Mouse (Mus musculus) liver, postnatal 0 days (tissue): ENCODE data around the gene Rin3. TPM values are rescaled to one million over a fixed set of nuclear protein-coding genes. Genes with fewer than 3 reads are reported as not detected.

Experiments used
- ATAC-seq: fragments of 200-750 bp; cut with Nextera tagmentation; 2 replicates; pipeline ENCODE4 v1.8.0; 2017; ENCODE audit warnings: mild to moderate bottlenecking, moderate library complexity
- DNase-seq: peaks from one replicate; pipeline ENCODE4 v3.0.0-alpha.2; 2016
- H3K27ac ChIP-seq: fragments of 300-500 bp; sonication (generic); 2 replicates; pipeline ENCODE4 v1.5.1; 2014; ENCODE audit warnings: antibody characterized with exemption, moderate library complexity, mild to moderate bottlenecking, low read depth
- H3K27me3 ChIP-seq: fragments of 300-500 bp; sonication (generic); 2 replicates; pipeline ENCODE4 v1.6.1; 2014; ENCODE audit warnings: low read length, control low read depth, mixed read lengths; ENCODE audit not compliant: insufficient read depth
- H3K36me3 ChIP-seq: fragments of 300-500 bp; sonication (generic); replicated peaks from 2 replicates; pipeline ENCODE4 v1.6.1; 2014; ENCODE audit warnings: mild to moderate bottlenecking, control low read depth, low read length, moderate library complexity, mixed read lengths; ENCODE audit not compliant: insufficient read depth
- H3K4me1 ChIP-seq: fragments of 300-500 bp; sonication (generic); 2 replicates; pipeline ENCODE4 v1.6.1; 2014; ENCODE audit warnings: antibody characterized with exemption, mild to moderate bottlenecking, control low read depth; ENCODE audit not compliant: insufficient read depth
- H3K4me2 ChIP-seq: fragments of 300-500 bp; sonication (generic); 2 replicates; pipeline ENCODE4 v1.6.1; 2014; ENCODE audit warnings: low read depth, mild to moderate bottlenecking, low read length, moderate library complexity, mixed read lengths
- H3K4me3 ChIP-seq: fragments of 300-500 bp; sonication (generic); 2 replicates; pipeline ENCODE4 v1.5.1; 2014; ENCODE audit warnings: low read depth, low read length
- H3K9ac ChIP-seq: fragments of 300-500 bp; sonication (generic); replicated peaks from 2 replicates; pipeline ENCODE4 v1.6.1; 2014; ENCODE audit warnings: mild to moderate bottlenecking, moderate library complexity
- H3K9me3 ChIP-seq: fragments of 300-500 bp; sonication (generic); 2 replicates; pipeline ENCODE4 v1.6.1; 2016; ENCODE audit warnings: mild to moderate bottlenecking, control low read depth, low read length, mixed read lengths
- CTCF ChIP-seq: sonication (generic); IDR thresholded peaks from 2 replicates; pipeline ENCODE4 v1.5.1; 2016; ENCODE audit warnings: antibody characterized with exemption, low read depth
- EP300 ChIP-seq: IDR thresholded peaks from 2 replicates; pipeline ENCODE4 v1.6.1; 2016; ENCODE audit warnings: antibody characterized with exemption, low read depth, mild to moderate bottlenecking
- WGBS: fragments of 180-500 bp; shearing (Covaris S2); extraction: QIAGEN DNeasy Blood & Tissue Kit; methylation state at CpG from one replicate; pipeline ENCODE4 v1.1.7; 2014; ENCODE audit not compliant: insufficient replicate concordance; 5-methylcytosine and 5-hydroxymethylcytosine counted together
- polyA plus RNA-seq: library from polyadenylated mRNA; unstranded; fragments of >200 nt; fragmentation: Nextera tagmentation; extraction: Ambion mirVana; gene quantifications from 2 replicates; pipeline ENCODE4 v1.2.1, GENCODE M21; 2015

Gene Rin3
- polyA plus RNA-seq, 1 experiment from 2014 or later: 10.0 TPM

DNA sequence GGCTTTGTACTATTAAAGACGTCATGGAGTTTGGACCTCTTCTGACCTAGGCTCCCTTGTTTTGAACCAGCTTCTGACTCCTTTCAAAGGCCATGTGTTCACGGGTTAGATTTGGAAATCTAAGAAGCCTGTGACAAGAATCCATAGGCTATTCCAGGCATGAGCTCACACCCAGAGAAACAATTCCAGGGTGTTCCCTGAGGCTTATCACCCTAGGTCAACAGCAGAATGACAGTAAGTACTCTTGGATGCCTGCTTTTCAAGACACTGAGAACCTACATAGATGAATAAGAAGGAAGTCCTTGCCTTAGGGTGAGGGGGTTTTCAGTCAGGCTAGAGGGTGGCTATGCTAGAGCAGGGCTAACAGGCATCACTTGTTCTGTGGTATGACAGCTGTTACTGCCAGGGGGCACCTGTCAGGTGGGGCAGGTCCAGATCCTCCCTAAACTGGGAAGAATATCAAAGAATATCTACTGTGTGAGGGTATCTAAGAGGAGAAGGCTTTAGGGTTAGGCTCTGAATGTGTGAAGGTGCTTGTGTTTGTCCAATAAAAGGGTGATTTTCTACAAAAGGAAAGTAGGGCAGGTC, 44.0 kb downstream of the Rin3 start:
- 66% methylated on average over 2 of the region's 2 CpGs for WGBS
- Histone ChIP-seq H3K9me3 (no peaks in the 10 kb centered on the region), H3K4me2 (no peak overlapping the region), H3K36me3 (peaks cover 14% of the 10 kb centered on the region), H3K4me3 (no peak overlapping the region), H3K9ac (no peak overlapping the region), H3K27me3 (no peaks in the 10 kb centered on the region), H3K4me1 (peaks cover 3% of the 10 kb centered on the region), H3K27ac (no peak overlapping the region)
- no peak for TF ChIP-seq CTCF
- TF ChIP-seq EP300: no peak
- ATAC-seq (no peak), DNase-seq (no peak)

DNA sequence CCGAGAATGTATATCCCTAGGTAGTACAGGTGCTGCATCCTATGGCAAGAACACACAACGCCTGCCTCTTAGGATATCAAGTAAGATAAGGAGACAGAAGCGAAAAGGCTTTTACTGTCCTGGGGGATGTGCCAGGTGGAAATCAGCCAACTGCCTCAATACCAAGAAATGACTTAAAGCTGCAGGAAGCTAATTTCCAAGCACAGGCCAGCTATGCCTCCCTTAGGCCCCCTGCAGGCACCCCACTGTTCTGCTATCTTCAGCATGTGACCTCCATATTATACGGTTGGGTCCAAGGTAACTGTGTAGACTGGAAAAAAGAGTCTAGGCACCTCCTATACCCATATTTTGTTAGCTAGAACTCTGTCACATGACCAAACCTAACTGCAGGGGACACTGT, 44.7 kb downstream of the Rin3 start:
- Histone ChIP-seq H3K4me3 (no peak overlapping the region), H3K27me3 (no peaks in the 10 kb centered on the region), H3K9ac (no peak overlapping the region), H3K36me3 (peaks cover 14% of the 10 kb centered on the region), H3K4me2 (no peak overlapping the region), H3K9me3 (no peaks in the 10 kb centered on the region), H3K4me1 (no peaks in the 10 kb centered on the region), H3K27ac (no peak overlapping the region)
- no peak for ATAC-seq
- no peak for DNase-seq
- WGBS: 61% methylated on average over 4 of the region's 4 CpGs
- TF ChIP-seq EP300: no peak
- peak; percentile 36; the same call in 1 of the 2 replicates for TF ChIP-seq CTCF

DNA sequence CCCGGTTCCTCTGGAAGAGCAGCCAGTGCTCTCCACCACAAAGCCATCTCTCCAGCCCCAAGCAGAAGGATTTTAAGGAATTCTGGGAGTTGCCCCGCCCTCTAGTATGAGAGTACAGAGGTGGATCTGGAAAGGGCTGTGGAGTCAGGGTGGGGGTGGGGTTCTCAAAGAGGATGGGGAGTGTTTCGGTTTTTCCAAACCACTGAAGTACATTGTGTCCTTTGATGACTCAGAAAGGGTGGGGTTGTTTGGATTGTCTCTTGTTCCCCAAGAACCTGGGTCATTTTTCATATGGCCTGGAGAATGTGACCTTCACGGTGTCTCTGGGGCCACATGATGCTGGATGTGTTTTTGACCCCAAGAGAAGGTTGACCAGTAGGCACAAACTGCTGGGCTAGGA, 45.2 kb downstream of the Rin3 start:
- Histone ChIP-seq H3K4me1 (no peaks in the 10 kb centered on the region), H3K4me2 (no peak overlapping the region), H3K36me3 (peaks cover 14% of the 10 kb centered on the region), H3K9ac (no peak overlapping the region), H3K4me3 (no peak overlapping the region), H3K27me3 (no peaks in the 10 kb centered on the region), H3K27ac (no peak overlapping the region), H3K9me3 (no peaks in the 10 kb centered on the region)
- ATAC-seq (peak; percentile 35; the same call in 1 of the 2 replicates), DNase-seq (no peak)
- 81% methylated on average over 4 of the region's 4 CpGs for WGBS
- TF ChIP-seq CTCF (no peak), EP300 (peak; percentile 47; the same call in 1 of the 2 replicates)

DNA sequence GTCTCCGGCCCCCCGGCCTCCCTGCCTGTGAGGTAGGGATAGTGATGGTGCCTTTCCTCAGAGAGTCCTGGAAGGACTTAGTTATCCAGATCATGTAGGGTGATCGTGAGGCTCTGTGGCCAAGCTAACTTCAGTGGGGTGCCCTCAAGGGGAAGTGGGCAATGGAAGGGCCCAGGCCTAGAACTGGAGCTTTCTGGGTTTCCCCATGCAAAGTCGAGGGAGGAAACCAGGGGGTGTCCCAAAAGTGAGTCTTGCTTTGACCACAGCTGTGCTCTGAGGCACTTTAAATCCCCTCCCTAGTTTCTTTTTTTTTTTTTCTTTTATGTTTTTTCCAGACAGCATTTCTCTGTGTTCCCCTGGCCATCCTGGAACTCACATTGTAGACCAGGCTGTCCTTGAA, 47.3 kb downstream of the Rin3 start:
- no peak overlapping the region for H3K27ac ChIP-seq
- WGBS: 66% methylated on average over 4 of the region's 4 CpGs

DNA sequence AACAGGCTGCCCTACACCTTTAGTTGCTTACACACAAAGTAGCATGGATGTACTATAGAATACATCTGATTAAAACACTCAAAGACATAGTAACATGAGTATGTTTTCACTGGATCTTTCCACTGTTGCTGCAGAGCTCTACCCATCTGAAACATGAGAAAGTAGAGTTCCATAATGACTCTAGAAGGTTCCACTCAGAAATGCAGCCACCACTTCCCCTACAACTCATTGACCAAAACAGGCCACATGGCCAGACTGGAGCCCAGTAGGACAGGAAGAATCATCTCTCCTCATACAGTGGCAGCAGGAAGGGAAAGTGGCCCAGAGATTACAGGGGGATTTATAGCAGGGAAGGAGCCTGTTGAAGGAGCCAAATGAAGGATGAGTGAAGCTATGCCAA, 47.9 kb downstream of the Rin3 start:
- no peak overlapping the region for H3K9ac ChIP-seq
- no peak overlapping the region for H3K4me2 ChIP-seq
- H3K27me3 ChIP-seq: no peaks in the 10 kb centered on the region
- DNase-seq: no peak
- peaks cover 12% of the 10 kb centered on the region for H3K36me3 ChIP-seq
- H3K27ac ChIP-seq: no peak overlapping the region
- no peaks in the 10 kb centered on the region for H3K9me3 ChIP-seq
- ATAC-seq: no peak
- H3K4me3 ChIP-seq: no peak overlapping the region
- H3K4me1 ChIP-seq: 0 out of 2 replicates have a peak, but pooled peaks cover 2% of the 10 kb centered on the region
- TF ChIP-seq EP300: no peak
- TF ChIP-seq CTCF: no peak

More for the DNA sequence above, 47.3 kb downstream of the Rin3 start:
- H3K9me3 ChIP-seq: no peaks in the 10 kb centered on the region
- ATAC-seq (no peak), DNase-seq (no peak)
- no peak overlapping the region for H3K4me2 ChIP-seq
- no peak overlapping the region for H3K9ac ChIP-seq
- 0 out of 2 replicates have a peak, but pooled peaks cover 2% of the 10 kb centered on the region for H3K4me1 ChIP-seq
- peaks cover 14% of the 10 kb centered on the region for H3K36me3 ChIP-seq
- TF ChIP-seq CTCF: no peak
- no peak for TF ChIP-seq EP300
- H3K4me3 ChIP-seq: no peak overlapping the region
- no peaks in the 10 kb centered on the region for H3K27me3 ChIP-seq

DNA sequence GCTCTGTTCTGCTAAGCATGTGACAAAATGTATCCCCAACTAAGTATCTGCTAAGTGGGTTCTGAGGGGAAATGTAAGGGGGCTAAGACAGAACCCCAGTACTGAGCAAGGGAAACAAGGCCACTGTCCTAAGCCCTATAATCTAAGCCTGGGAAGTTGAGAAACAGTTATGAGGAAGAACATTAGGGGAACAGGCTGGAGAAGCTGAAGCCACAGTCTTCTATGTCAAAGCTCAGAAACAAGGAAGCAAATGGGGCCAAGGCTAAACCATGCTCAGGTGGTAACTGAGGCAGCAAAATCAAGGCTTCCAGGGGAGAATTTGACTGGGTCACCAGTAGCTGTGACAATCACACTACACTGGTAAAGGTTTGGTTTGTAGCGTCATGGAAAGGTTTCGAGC, 50.3 kb downstream of the Rin3 start:
- Histone ChIP-seq H3K4me2 (no peak overlapping the region), H3K27me3 (no peaks in the 10 kb centered on the region), H3K9me3 (no peaks in the 10 kb centered on the region), H3K36me3 (peaks cover 3% of the 10 kb centered on the region), H3K4me1 (0 out of 2 replicates have a peak, but pooled peaks cover 2% of the 10 kb centered on the region), H3K4me3 (no peak overlapping the region), H3K9ac (no peak overlapping the region), H3K27ac (peak overlapping the region; percentile 62)
- no peak for DNase-seq
- 89% methylated on average over 2 of the region's 2 CpGs for WGBS
- TF ChIP-seq CTCF (no peak), EP300 (no peak)
- ATAC-seq: no peak
